Mouse (Mus musculus): ENCODE results near the gene Kiss1r. TPM values are rescaled to one million over a fixed set of nuclear protein-coding genes. Genes with fewer than 3 reads are reported as not detected.

Gene Kiss1r
- total RNA-seq, 2 experiments from 2014 or later = 0.15 to 0.25 TPM

DNA sequence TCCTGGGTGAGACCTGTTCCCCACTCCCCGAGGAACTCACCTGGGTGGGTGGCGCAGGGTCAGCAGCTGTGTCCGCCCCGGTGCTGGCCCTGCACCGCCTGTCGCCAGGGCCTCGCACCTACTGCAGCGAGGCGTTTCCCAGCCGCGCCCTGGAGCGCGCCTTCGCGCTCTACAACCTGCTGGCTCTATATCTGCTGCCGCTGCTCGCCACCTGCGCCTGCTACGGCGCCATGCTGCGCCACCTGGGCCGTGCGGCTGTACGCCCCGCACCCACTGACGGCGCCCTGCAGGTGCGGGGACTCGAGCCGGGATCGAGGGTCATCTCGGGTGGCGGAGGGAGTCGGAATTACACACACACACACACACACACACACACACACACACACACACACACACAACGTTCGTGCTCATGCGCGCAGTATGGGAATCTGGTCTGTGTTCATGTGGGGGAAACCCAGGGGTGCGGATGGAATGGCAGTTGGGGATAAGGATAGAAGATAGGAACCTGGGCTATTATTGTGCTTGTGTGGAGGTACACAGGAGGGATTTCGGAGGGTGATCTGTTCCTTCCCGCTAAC, 4.3 kb downstream of the Kiss1r start, which contains the start of gene R3hdm4:
Gene R3hdm4, minus strand, starts transcription at position 251 of the 578 bp plus-strand sequence.
- no peak for ATAC-seq (replicated peaks; ENCODE audit: poor library complexity)

DNA sequence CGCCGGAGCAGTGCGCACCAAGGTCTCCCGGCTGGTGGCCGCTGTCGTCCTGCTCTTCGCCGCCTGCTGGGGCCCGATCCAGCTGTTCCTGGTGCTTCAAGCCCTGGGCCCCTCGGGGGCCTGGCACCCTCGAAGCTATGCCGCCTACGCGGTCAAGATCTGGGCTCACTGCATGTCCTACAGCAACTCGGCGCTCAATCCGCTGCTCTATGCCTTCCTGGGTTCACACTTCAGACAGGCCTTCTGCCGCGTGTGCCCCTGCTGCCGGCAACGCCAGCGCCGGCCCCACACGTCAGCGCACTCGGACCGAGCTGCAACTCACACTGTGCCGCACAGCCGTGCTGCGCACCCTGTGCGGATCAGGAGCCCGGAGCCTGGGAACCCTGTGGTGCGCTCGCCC, 4.8 kb downstream of the Kiss1r start:
- ATAC-seq (replicated peaks; ENCODE audit: poor library complexity) = no peak

DNA sequence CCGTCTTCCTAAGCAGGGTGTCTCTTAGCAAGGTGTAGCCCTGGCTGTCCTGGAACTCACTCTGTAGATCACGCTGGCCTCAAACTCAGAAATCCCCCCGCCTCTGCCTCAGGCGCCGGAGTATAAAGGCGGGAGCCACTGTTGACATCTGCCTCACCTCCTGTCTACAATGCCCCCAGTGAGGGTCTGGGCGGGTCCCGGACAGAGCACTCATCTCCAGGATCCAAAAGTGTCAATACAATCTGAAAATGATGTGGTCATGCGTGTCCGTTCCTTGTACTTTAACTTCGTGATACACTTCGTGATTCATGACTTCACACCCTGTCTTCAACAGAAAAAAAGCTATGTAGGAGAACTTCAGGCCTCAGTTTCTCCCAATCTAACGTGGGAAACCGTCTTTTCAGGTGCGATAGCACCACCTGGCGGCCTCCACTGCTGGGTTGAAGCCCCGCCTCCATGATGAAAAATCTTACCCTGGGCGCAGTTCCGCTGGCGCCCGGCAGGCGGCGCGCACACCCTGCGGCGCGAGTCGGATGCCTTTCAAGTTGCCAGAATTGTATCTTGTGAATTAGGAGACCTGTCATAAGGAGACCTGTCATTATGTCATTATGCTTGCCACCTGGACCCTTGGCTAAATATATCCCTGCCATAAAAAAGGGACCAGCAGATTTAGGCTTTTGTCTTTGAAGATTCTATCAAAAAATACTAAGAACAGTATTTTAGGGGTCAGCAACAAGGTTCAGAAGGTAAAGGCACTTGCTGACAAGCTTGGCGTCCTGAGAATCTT, 8.4 kb downstream of the Kiss1r start:
- ATAC-seq (replicated peaks; ENCODE audit: poor library complexity) = peak; percentile 60

DNA sequence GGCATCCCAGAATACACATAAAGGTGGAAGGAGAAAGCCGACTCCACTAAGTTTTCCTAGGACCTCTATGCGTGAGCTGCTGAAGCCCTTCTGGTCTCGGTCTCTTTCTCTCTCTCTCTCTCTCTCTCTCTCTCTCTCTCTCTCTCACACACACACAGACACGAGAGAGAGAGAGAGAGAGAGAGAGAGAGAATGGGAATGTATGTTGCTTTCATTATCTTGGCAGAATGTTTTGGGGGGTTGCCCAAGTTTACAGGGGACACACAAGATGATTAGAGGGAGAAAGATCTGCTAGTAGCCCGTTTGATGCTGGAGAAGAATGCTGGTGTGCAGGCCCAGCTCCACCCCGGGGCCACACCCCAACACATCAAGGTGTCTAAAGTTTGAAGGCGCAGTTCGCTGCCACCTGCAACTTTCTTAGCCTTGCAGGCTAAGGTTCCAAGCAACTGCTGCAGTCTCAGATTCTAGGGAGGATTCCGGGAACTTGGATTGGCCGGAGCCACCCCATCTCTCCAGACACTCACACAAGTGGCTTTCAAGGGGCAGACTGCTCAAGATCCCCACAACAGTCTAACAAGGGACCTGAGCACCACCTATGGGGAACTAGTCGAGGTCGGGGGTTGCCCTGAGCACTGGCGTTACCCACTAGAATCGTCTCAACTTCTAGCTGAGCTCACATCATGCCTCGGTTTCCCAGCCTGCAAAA, 9.2 kb downstream of the Kiss1r start:
- ATAC-seq (replicated peaks; ENCODE audit: poor library complexity) = no peak

DNA sequence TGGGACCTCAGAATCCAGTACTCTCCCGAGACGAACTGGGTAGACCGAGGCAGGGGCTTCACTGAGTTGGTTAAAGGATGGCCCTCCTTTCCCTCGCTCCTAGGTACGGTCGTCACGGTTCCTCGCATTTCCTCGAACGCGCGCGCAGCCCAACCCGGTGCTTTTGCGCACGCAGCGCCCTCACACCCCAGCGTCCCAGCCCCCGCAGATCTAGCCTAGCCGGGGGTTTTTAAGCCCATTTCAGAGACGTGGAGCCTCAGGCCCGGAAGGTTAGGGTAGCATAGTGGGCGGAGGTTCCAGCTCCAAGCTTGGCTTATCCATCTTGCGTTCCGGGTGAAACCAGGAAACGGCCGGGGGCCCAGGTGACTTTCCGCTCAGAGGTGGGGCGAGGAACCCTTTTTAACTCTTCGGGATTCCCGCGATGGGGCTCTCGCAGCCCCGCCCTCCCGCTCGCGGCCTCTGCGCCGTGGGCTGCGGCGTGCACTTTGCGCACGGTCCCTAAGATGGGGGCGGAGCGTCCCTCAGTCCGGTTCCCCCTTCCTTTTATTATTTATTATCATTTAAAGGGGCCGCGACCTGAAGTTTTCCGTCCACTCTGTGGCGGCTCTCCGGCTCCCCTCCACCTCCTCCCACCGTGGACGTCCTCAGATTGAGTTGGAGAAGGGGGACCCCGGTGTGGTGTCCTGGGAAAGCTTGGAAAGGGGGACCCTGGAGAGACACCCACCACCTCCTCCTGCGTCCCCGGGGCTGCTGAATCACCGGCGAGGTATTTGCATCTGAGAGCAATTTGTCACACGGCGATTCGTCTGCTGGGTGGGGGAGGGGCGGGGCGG, 9.9 kb downstream of the Kiss1r start, which contains the start of gene Arid3a:
Gene Arid3a, plus strand, starts transcription at position 553 of the 833 bp plus-strand sequence.
- ATAC-seq (replicated peaks; ENCODE audit: poor library complexity) = peak; percentile 73

DNA sequence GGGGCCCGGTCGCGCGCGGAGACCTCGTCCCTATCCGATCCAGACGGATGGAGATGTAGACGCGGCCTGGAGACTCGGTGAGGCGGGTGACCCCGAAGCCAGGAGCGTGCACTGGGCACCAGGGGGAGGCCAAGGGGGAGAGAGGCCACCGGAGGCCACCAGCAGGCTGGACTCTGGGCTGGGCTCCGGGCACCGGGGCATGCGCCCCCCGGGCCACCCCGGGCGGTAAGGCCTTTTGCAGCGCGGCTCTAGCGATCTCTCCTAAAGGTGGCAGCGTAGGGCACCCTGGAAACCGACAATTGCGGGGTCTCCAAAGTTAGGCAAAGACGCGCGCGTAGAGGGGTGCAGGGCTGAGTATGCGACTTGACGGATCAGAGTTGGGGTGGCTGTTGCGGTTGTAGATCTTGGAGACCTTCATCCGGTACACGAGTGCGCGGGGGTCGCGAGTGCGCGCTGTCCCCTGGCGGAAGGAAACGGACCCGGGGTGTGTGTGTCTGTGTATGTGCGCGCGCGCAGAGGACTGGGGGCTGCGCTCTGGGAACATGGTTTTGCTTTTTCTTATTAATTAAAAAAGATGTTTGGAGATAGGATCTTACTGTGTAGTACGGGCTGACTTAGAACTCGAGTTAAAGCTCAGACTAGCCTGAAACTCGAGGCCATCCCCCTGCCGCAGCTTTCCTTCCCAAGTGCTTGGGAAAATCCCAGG, 10.7 kb downstream of the Kiss1r start:
- peak; percentile 23; the same call in 1 of the 2 replicates for ATAC-seq (replicated peaks; ENCODE audit: poor library complexity)

DNA sequence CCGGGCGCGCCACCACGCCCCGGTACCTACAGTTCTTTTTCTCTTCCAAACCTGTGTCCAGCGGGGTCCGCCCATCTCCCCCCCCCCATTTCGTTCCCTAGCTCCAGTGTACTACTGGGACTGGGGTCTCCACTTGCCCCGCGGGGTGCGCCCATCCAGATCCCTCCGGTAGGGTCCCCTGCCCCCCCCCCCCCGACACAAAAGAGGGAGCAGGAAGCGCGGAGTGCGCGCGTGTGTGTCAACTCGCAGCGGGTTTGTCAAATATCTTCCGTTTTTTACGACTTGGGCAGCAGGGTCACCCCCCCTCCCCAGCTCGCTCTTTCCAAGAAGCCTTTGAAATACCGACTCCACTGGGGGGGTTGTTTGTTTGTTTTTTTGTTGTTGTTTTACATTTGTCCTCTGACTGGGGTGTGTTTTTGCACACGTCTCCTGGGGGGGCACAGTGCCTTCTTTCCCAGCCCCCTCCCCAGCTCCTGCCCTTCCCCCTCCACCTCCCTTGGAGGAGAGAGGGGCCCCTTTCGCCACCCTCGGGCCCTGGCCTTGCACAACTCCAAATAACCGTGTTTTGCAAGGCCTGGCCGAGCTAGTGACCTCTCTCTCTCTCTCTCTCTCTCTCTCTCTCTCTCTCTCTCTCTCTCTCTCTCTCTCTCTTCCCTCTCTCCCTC, 11.4 kb downstream of the Kiss1r start:
- peak; percentile 12; the same call in 1 of the 2 replicates for ATAC-seq (replicated peaks; ENCODE audit: poor library complexity)

DNA sequence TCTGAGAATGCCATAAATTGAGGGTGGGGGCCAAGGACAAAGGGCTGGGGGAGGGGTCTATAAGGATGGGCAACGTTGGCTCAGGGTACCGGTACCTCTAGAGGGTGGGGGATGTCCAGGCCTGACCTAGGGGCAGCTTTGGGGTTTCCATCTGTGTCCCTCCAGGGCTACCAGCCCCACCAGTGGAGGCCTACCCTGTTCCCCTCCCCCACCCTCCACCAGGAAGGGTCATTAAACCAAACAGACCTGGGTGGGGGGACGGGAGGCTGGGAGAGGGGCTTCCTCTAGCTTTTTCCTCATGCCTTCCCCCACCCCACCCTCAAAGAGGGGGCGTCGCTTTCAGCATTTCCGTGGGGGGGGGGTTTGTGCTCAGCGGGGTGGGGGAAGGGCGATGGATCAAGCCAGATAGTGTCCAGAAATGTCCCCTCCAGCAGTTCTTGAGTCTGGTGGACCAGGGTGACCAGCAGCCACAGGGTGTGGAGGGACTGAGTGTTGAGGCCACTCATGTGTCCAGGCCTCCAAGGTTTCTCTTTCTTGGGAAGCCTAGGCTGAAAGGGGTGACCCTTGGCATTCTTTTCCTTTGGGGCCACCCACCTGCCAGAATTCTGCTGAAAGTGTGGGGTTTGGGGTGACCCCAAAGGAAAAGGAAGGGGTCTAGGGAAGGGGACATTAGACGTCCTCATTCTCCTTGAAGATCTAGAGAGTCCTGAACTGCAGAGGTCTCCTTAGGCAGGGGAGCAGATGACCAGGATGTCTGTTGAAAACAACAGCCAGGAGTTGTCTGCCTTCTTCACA, 12.3 kb downstream of the Kiss1r start:
- no peak for ATAC-seq (replicated peaks; ENCODE audit: poor library complexity)

DNA sequence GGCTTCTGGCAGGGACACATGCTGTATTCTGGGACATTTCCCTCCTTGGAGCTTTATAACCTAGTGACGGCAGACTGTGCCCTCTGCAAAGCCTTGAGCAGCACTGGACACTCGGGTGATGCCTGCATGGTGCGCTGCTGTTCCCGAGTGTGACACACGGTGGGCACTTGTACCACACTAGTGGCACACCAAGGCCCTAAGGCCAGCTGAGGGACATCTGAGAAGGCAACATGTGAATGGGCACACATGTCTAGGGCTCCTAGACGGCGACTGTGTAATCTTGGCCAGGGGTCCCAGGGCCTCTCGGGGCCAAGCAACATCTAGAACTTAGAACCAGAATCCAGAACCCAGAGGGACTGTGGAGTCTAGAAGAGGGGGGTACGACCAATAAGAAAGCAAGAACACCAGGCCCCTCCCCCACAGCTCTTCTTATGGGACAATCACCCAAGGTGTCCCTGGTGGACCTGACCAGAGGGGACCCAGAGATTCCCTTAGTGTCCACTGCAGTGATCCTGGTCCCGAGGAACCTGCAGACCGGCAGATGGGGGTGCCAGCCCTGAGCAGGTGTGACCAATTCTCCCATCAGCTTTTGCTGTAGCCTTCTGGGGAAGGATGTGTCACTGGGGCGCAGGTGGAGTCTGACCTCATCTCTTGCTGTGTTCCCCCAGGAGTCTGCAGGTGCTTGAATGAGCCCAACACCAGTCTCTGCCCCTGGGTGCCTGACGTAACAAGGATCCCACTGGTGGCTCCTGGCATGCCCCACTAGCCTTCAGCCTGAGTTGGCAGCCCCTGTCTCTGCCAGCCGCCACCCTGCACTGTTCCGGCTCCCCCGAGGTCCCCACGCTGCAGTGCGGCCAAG, 13.4 kb downstream of the Kiss1r start:
- ATAC-seq (replicated peaks; ENCODE audit: poor library complexity) = no peak

DNA sequence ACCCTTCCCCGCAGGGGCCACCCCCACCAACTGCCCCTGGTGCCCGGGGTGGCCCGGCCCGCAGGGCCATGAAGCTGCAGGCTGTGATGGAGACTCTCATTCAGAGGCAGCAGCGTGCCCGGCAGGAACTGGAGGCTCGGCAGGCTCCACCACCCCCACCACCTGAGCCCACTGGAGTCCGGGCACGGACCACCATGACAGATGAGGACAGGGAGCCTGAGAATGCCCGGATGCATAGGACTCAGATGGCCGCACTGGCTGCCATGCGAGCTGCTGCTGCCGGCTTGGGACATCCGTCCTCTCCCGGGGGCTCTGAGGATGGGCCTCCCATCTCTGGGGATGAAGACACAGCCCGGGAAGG, 14.0 kb downstream of the Kiss1r start:
- ATAC-seq (replicated peaks; ENCODE audit: poor library complexity) = no peak

DNA sequence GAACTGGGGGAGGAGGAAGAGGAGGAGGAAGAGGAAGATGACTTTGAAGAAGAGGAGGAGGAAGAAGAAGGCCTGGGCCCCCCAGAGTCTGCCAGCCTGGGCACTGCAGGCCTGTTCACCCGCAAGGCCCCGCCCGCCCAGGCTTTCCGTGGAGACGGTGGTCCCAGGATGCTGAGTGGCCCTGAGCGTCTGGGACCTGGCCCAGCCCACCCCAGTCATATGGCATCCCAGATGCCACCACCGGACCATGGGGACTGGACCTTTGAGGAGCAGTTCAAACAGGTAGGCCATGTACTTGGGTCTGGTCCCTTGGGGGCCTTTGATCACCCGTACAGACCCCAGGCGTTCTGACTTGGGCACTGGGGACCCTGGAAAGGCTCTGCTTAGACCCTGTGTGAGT, 15.0 kb downstream of the Kiss1r start:
- ATAC-seq (replicated peaks; ENCODE audit: poor library complexity) = no peak

DNA sequence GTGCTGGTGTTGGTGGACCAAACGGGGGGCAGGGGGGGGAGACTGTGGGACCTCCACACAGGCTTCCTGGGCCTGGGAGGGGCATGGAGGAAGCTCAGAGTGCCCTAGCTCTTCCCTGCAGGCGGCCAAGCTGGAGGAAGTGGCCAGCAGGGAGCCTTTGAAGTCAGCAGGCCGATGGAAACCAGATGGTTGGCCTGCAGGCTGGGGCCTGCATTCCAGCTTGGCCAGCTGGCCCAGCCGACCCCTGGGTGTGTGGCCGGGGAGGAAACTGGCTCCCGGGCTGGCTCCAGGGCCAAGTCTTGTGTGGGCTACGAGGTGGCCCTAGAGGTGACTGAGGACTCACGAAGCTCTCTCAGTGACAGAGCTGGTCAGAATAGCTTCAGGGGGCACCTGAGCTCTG, 16.0 kb downstream of the Kiss1r start:
- ATAC-seq (replicated peaks; ENCODE audit: poor library complexity) = no peak

DNA sequence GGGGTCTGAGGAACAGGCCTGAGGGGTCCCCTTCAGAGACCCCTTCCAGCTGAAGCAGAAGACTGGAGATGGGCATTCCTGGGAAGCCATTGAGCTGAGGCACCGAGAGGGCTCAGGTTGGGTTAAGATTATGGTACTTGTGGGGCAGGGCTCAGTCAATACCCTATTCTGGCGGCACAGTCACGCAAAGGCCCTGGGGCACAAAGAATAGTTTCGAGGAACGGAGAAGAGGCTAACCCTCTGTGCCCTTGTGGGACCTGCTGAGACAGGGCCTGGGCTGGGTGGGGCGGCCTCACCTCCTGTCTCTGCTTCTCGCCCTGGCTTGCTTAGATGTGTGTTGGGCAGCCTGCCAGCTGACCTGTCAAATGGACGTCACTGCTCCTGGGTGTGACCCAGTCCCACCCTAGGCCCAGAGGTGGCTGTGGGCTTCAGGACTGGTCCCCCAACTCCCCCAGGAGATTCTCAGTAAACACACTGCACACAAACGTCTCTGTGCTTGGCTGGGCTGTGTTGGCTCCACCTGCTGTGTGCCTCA, 16.4 kb downstream of the Kiss1r start:
- no peak for ATAC-seq (replicated peaks; ENCODE audit: poor library complexity)

DNA sequence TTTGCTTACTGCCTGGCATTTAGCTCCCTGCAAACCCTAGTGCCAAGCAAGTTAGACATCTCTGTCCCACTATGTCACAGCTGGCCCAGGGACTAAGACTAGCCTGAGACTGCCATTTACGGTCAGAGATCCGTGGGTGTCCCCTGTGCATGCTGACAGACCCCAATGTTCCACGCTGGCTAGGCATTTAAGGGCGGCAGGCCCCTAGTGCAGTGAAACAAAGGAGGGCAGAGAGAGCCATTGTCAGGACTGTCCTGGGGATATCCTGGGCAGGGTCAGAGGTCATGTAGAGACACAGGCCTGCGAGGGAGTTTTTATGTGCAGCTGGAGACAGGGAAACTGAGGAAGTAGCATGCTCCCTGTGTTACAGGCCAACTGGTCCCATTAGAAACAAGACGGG, 17.1 kb downstream of the Kiss1r start:
- ATAC-seq (replicated peaks; ENCODE audit: poor library complexity) = no peak

DNA sequence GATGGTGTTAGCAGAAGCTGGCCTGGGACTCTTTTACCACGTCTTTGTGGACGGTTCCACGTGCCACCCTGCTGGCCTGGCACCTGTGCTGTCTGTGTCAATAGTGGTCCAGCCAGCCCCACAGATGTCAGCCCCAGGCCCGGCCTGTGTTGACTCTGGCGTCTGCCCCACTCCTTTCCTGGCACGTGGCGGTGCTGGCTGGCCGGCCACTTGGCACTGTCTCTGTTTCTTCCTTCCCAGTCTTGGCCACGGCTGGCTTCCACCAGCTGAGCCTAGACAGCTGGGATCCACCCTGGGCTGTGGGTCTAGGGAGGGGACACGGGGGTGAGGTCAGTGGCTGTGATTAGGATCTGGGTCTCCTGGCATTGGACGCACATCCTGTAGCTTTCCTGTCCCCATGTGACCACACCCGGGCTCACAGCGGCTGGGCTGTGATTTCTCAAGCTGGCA, 17.5 kb downstream of the Kiss1r start:
- ATAC-seq (replicated peaks; ENCODE audit: poor library complexity) = no peak

DNA sequence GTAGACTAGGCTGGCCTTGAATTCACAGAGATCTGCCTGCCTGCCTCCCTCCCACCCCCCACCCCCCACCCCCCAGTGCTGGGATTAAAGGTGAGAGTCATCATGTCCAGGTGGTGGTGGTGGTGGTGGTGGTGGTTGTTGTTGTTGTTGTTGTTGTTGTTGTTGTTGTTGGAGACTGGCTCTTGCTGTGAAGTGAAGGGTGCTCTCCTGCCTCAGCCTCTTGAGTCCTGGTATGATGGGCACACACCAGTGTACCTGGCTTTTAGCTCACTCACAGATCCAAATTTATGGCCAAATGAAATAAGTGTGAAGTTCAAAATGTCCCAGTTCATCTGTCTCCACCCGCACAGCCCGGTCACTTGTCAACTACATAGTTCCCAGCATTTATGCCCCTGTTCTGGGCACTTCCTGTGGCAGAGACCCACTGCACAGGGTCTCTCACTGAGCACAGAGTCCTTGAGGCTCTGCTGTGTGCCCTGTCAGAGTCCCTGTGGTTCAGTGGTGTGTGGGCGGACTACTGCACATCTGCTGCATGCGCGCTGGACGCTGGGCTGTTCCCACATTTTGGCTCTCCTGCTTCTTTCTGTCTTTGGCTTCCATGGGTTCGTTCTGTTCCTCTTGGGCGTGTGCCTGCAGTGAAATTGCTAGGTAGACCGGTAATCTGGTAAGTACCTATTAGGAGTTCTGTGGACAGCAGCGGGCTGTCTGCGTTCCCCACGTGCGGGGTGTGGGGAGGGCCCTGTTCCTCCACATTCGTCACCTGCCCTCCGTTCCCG, 18.2 kb downstream of the Kiss1r start:
- no peak for ATAC-seq (replicated peaks; ENCODE audit: poor library complexity)

Measured in megakaryocyte progenitor cell, adult 5-6 weeks (primary cell).